Mouse (Mus musculus) embryo, embryonic 10.5 days (tissue): Measurements from ENCODE around the gene Eif3g.

ENCODE experiments used
- DNase-seq: peaks from one replicate; pipeline ENCODE4 v3.0.0-alpha.2; 2015; ENCODE audit warnings: low spot score

Gene Eif3g

GRCm38 (mm10) chr9:20857131-20857530 lies 41.3 kb downstream of the Eif3g start:
- peak; percentile 85 for DNase-seq

- DNase-seq = no peak
These were observed 48.2 kb downstream of the Eif3g start for GRCm38 (mm10) chr9:20850179-20850578.
